Comparison of ENCODE assay signal across 8 mouse cellular contexts in genomic region chr16:46498421-46498789, GRCm38 (mm10). TPM values are rescaled to one million over a fixed set of nuclear protein-coding genes. Genes with fewer than 3 reads are reported as not detected.
A peak's percentile ranks its signal among the peaks of the same experiment; 100 is the strongest.
DNase-seq lines count a peak whose midpoint lies in the region; ATAC-seq and TF ChIP-seq lines count a peak whose summit lies in the region.

TSS of gene Nectin3 (minus strand) at chr16:46498525.

- no peaks in the 10 kb centered on the region for H3K36me3 ChIP-seq in kidney, embryonic 15.5 days
- H3K36me3 ChIP-seq in forebrain, embryonic 16.5 days (ENCODE audit: control insufficient read depth, insufficient read depth) = no peaks in the 10 kb centered on the region
- H3K36me3 ChIP-seq in midbrain, postnatal 0 days (ENCODE audit: insufficient read depth, low read length) = no peaks in the 10 kb centered on the region

- no peaks in the 10 kb centered on the region for H3K9me3 ChIP-seq in kidney, embryonic 15.5 days (replicated peaks)
- no peaks in the 10 kb centered on the region for H3K9me3 ChIP-seq in forebrain, embryonic 16.5 days (ENCODE audit: control insufficient read depth, low read length)
- no peaks in the 10 kb centered on the region for H3K9me3 ChIP-seq in midbrain, postnatal 0 days (ENCODE audit: low read length)

- no peak for TF ChIP-seq CTCF in midbrain, postnatal 0 days (IDR thresholded peaks at IDR 0.05)

- H3K9ac ChIP-seq in kidney, embryonic 15.5 days = peak within 1 kb of the TSS; percentile 68
- peak within 1 kb of the TSS; percentile 75 for H3K9ac ChIP-seq in forebrain, embryonic 16.5 days (replicated peaks; ENCODE audit: low read depth, low read length)
- peak within 1 kb of the TSS; percentile 67 for H3K9ac ChIP-seq in midbrain, postnatal 0 days (replicated peaks; ENCODE audit: low read length, poor library complexity, severe bottlenecking)

- DNase-seq in kidney, postnatal 25 days = no peak
- DNase-seq in adrenal gland, postnatal 10 days = no peak
- DNase-seq in layer of hippocampus, postnatal 14 days (ENCODE audit: low spot score in 2 of 2) = peak in 1 of 2 experiments; percentile 29
- DNase-seq in midbrain, postnatal 0 days (ENCODE audit: low spot score) = no peak
- no peak for DNase-seq in ovary, postnatal 10 days (ENCODE audit: low spot score)

- peak within 1 kb of the TSS; percentile 92 for H3K4me3 ChIP-seq in kidney, embryonic 15.5 days (replicated peaks)
- H3K4me3 ChIP-seq in forebrain, embryonic 16.5 days (replicated peaks; ENCODE audit: low read length) = peak within 1 kb of the TSS; percentile 90
- peak within 1 kb of the TSS; percentile 90 for H3K4me3 ChIP-seq in midbrain, postnatal 0 days (ENCODE audit: low read depth, low read length)

- 0 out of 2 replicates have a peak, but pooled peaks cover 3% of the 10 kb centered on the region for H3K27me3 ChIP-seq in kidney, embryonic 15.5 days
- H3K27me3 ChIP-seq in forebrain, embryonic 16.5 days (replicated peaks; ENCODE audit: control insufficient read depth, insufficient read depth, low read length) = no peaks in the 10 kb centered on the region
- no peaks in the 10 kb centered on the region for H3K27me3 ChIP-seq in midbrain, postnatal 0 days (ENCODE audit: insufficient read depth, low read length)

- WGBS in kidney, embryonic 15.5 days = 8% methylated on average over 4 of the region's 4 CpGs
- 8% methylated on average over 4 of the region's 4 CpGs for WGBS in forebrain, embryonic 16.5 days
- WGBS in midbrain, postnatal 0 days = 4% methylated on average over 4 of the region's 4 CpGs

- H3K27ac ChIP-seq in kidney, embryonic 15.5 days = peak within 1 kb of the TSS; percentile 98
- peak within 1 kb of the TSS; percentile 88 for H3K27ac ChIP-seq in forebrain, embryonic 16.5 days (ENCODE audit: low read length)
- peak within 1 kb of the TSS; percentile 76 for H3K27ac ChIP-seq in midbrain, postnatal 0 days (ENCODE audit: low read depth, low read length)

- no peak for ATAC-seq in kidney, embryonic 15.5 days (replicated peaks; ENCODE audit: low FRiP score)
- ATAC-seq in forebrain, embryonic 16.5 days = no peak
- no peak for ATAC-seq in midbrain, postnatal 0 days (ENCODE audit: low FRiP score)
- ATAC-seq in megakaryocyte progenitor cell, adult 5-6 weeks (replicated peaks; ENCODE audit: poor library complexity) = no peak

- peak within 1 kb of the TSS; percentile 87 for H3K4me2 ChIP-seq in kidney, embryonic 15.5 days
- peak within 1 kb of the TSS; percentile 74 for H3K4me2 ChIP-seq in forebrain, embryonic 16.5 days (ENCODE audit: low read length)
- peak within 1 kb of the TSS; percentile 84 for H3K4me2 ChIP-seq in midbrain, postnatal 0 days (ENCODE audit: low read depth, low read length, poor library complexity, severe bottlenecking)

- H3K4me1 ChIP-seq in kidney, embryonic 15.5 days = peaks cover 16% of the 10 kb centered on the region
- peaks cover 13% of the 10 kb centered on the region for H3K4me1 ChIP-seq in forebrain, embryonic 16.5 days (replicated peaks; ENCODE audit: control insufficient read depth, insufficient read depth, low read length)
- H3K4me1 ChIP-seq in midbrain, postnatal 0 days (ENCODE audit: insufficient read depth, low read length) = no peaks in the 10 kb centered on the region

RNA-seq across cellular contexts. Expression of gene Nectin3, which starts in this region (rescaled TPM):
- polyA plus RNA-seq in kidney, embryonic 15.5 days (2015; fragmentation: Nextera tagmentation; extraction: Ambion mirVana) = 38.6 and 43.0 TPM in 2 replicates
- 10 to 100 TPM; 26.1 to 28.5 TPM for total RNA-seq in adrenal gland, postnatal 10 days (2021)
- 20.9 and 21.7 TPM in 2 replicates for polyA plus RNA-seq in forebrain, embryonic 16.5 days (2015; fragmentation: Nextera tagmentation; extraction: Ambion mirVana)
- total RNA-seq in layer of hippocampus, postnatal 14 days (2021) = 10 to 100 TPM; 75.6 to 88.2 TPM
- total RNA-seq in midbrain, postnatal 0 days (2014; rRNA removed) = 43.7 and 58.6 TPM in 2 replicates
- polyA plus RNA-seq in midbrain, postnatal 0 days (2015; fragmentation: Nextera tagmentation; extraction: Ambion mirVana) = 18.6 and 22.8 TPM in 2 replicates
- 0.57 and 0.61 TPM in 2 replicates for total RNA-seq in megakaryocyte progenitor cell, adult 5-6 weeks (2015)
- total RNA-seq in megakaryocyte progenitor cell, adult 5-6 weeks (2017) = 0.44 and 2.3 TPM in 2 replicates

Comparison
In these comparisons a context has a peak if more than half of its experiments do, and no peak if none do; other contexts are left out.
1. RNA of gene Nectin3 (total RNA-seq): 75.6 to 88.2 TPM in layer of hippocampus, postnatal 14 days, 43.7 to 58.6 TPM in midbrain, postnatal 0 days and 26.1 to 28.5 TPM in adrenal gland, postnatal 10 days; 0.44 to 2.3 TPM in megakaryocyte progenitor cell, adult 5-6 weeks; every median in the first group is over 4 times any median in the second.
2. Peak in every context shown above with its lines, with median percentiles within 50 percentile points of each other: H3K27ac ChIP-seq, H3K4me2 ChIP-seq, H3K4me3 ChIP-seq and H3K9ac ChIP-seq.